11 mouse cellular contexts compared by ENCODE assay signal in genomic region chr4:119125577-119126270, GRCm38 (mm10). TPM values are rescaled to one million over a fixed set of nuclear protein-coding genes. Genes with fewer than 3 reads are reported as not detected.
A peak's percentile ranks its signal among the peaks of the same experiment; 100 is the strongest.
DNase-seq lines count a peak whose midpoint lies in the region; ATAC-seq and TF ChIP-seq lines count a peak whose summit lies in the region.
"Had no signal": no experiment of that assay in that cellular context is flagged by ENCODE, and none has a peak within 500 bp of the region (broad histone marks: within the 10 kb centered on the region; RNA-seq: fewer than 3 reads in every experiment).

No protein-coding gene starts in this region.

- peaks cover 12% of the 10 kb centered on the region; the same call in 1 of the 2 replicates for H3K79me2 ChIP-seq in liver, adult 2 months (ENCODE audit: control insufficient read depth, insufficient read depth, low read length)

- peak; percentile 58 for ATAC-seq in megakaryocyte progenitor cell, adult 5-6 weeks (replicated peaks; ENCODE audit: poor library complexity)
- ATAC-seq in midbrain, postnatal 0 days (ENCODE audit: low FRiP score): no peak

- TF ChIP-seq POLR2A in liver, adult 2 months (IDR thresholded peaks at IDR 0.05; ENCODE audit: extremely low read depth, insufficient read depth, low read length): no peak
- peak; percentile 31; the same call in 1 of the 2 replicates for TF ChIP-seq POLR2A in embryonic fibroblast, embryonic 13.5 days (IDR thresholded peaks at IDR 0.05; ENCODE audit: low read depth, low read length)

- WGBS in liver, adult 2 months: 13% methylated on average over 9 of the region's 9 CpGs
- WGBS in midbrain, postnatal 0 days: 73% methylated on average over 9 of the region's 9 CpGs

- peak; percentile 72 for DNase-seq in liver, adult 2 months (ENCODE audit: extremely low read depth, low read depth, low spot score)
- DNase-seq in liver: no peak
- peak; percentile 6 for DNase-seq in MN1 (ENCODE audit: low spot score)
- no peak for DNase-seq in cerebellum, adult 11 months
- no peak for DNase-seq in midbrain, postnatal 0 days (ENCODE audit: low spot score)
- no peak for DNase-seq in cerebellum, postnatal 4 days (ENCODE audit: low spot score in 2 of 2)
- DNase-seq: adrenal gland, adult 8-10 months; right cerebral cortex, postnatal 25 days had no signal

- no peak overlapping the region for H3K4me3 ChIP-seq in liver, adult 2 months (ENCODE audit: insufficient read depth, low read depth, low read length)
- H3K4me3 ChIP-seq in embryonic fibroblast, embryonic 13.5 days (ENCODE audit: insufficient read depth, low read length): no peak overlapping the region
- H3K4me3 ChIP-seq in midbrain, postnatal 0 days (ENCODE audit: low read depth, low read length): no peak overlapping the region
- H3K4me3 ChIP-seq: hindbrain, embryonic 12.5 days had no signal

- H3K9me3 ChIP-seq in midbrain, postnatal 0 days (ENCODE audit: low read length): no peaks in the 10 kb centered on the region
- H3K9me3 ChIP-seq: hindbrain, embryonic 12.5 days had no signal

- H3K9ac ChIP-seq in liver, adult 2 months (ENCODE audit: low read depth, low read length): peak overlapping the region; percentile 6; the same call in 1 of the 2 replicates
- H3K9ac ChIP-seq in midbrain, postnatal 0 days (replicated peaks; ENCODE audit: low read length, poor library complexity, severe bottlenecking): no peak overlapping the region
- H3K9ac ChIP-seq: hindbrain, embryonic 12.5 days had no signal

- no peak overlapping the region for H3K4me2 ChIP-seq in midbrain, postnatal 0 days (ENCODE audit: low read depth, low read length, poor library complexity, severe bottlenecking)
- H3K4me2 ChIP-seq: hindbrain, embryonic 12.5 days had no signal

- H3K4me1 ChIP-seq in liver, adult 2 months (ENCODE audit: control insufficient read depth, insufficient read depth, low read length): peaks cover 27% of the 10 kb centered on the region
- peaks cover 24% of the 10 kb centered on the region for H3K4me1 ChIP-seq in embryonic fibroblast, embryonic 13.5 days (ENCODE audit: control insufficient read depth, insufficient read depth, low read length)
- H3K4me1 ChIP-seq in midbrain, postnatal 0 days (ENCODE audit: insufficient read depth, low read length): no peaks in the 10 kb centered on the region

- H3K27me3 ChIP-seq in liver, adult 2 months (ENCODE audit: control insufficient read depth, insufficient read depth, low read length): no peaks in the 10 kb centered on the region
- no peaks in the 10 kb centered on the region for H3K27me3 ChIP-seq in midbrain, postnatal 0 days (ENCODE audit: insufficient read depth, low read length)
- H3K27me3 ChIP-seq: hindbrain, embryonic 12.5 days had no signal

- no peaks in the 10 kb centered on the region for H3K36me3 ChIP-seq in liver, adult 2 months (ENCODE audit: control insufficient read depth, insufficient read depth, low read length)
- 0 out of 2 replicates have a peak, but pooled peaks cover 5% of the 10 kb centered on the region for H3K36me3 ChIP-seq in midbrain, postnatal 0 days (ENCODE audit: insufficient read depth, low read length)

- no peak for TF ChIP-seq CTCF in liver, adult 2 months (IDR thresholded peaks at IDR 0.05; ENCODE audit: low read depth, low read length)
- no peak for TF ChIP-seq CTCF in embryonic fibroblast, embryonic 13.5 days (IDR thresholded peaks at IDR 0.05; ENCODE audit: borderline replicate concordance, insufficient read depth, low read length)
- no peak for TF ChIP-seq CTCF in midbrain, postnatal 0 days (IDR thresholded peaks at IDR 0.05)

- H3K27ac ChIP-seq in liver, adult 2 months (replicated peaks; ENCODE audit: insufficient read depth, low read depth, low read length): peak overlapping the region; percentile 46
- peak overlapping the region; percentile 74 for H3K27ac ChIP-seq in embryonic fibroblast, embryonic 13.5 days (ENCODE audit: insufficient read depth, low read length)
- H3K27ac ChIP-seq in midbrain, postnatal 0 days (ENCODE audit: low read depth, low read length): no peak overlapping the region
- H3K27ac ChIP-seq: hindbrain, embryonic 12.5 days had no signal

RNA-seq across cellular contexts. Expression of gene Slc2a1, which starts 17.2 kb away (rescaled TPM):
- 6.9 and 7.3 TPM in 2 replicates for total RNA-seq in liver, adult 2 months (2014; rRNA removed)
- 11.1 and 17.7 TPM in 2 replicates for polyA plus RNA-seq in liver, adult 2 months (2012; rRNA removed)
- polyA plus RNA-seq in embryonic fibroblast, embryonic 13.5 days (2011; ENCODE audit: insufficient read length, low read depth, missing spikeins): 92.4 and 124 TPM in 2 replicates
- 7.7 and 11.5 TPM in 2 replicates for total RNA-seq in megakaryocyte progenitor cell, adult 5-6 weeks (2015)
- 7.4 and 8.6 TPM in 2 replicates for total RNA-seq in megakaryocyte progenitor cell, adult 5-6 weeks (2017)
- total RNA-seq in midbrain, postnatal 0 days (2014; rRNA removed): 85.1 and 104 TPM in 2 replicates
- polyA plus RNA-seq in midbrain, postnatal 0 days (2015; fragmentation: Nextera tagmentation; extraction: Ambion mirVana): 43.1 and 46.4 TPM in 2 replicates

RNA-seq across cellular contexts. Expression of gene Zfp691, which starts 48.3 kb away (rescaled TPM):
- total RNA-seq in liver, adult 2 months (2014; rRNA removed): 3.7 and 4.5 TPM in 2 replicates
- 9.7 and 13.0 TPM in 2 replicates for polyA plus RNA-seq in liver, adult 2 months (2012; rRNA removed)
- polyA plus RNA-seq in embryonic fibroblast, embryonic 13.5 days (2011; ENCODE audit: insufficient read length, low read depth, missing spikeins): 4.9 and 9.0 TPM in 2 replicates
- 3.2 and 3.5 TPM in 2 replicates for total RNA-seq in megakaryocyte progenitor cell, adult 5-6 weeks (2015)
- 2.5 and 5.2 TPM in 2 replicates for total RNA-seq in megakaryocyte progenitor cell, adult 5-6 weeks (2017)
- 2.3 and 4.1 TPM in 2 replicates for total RNA-seq in midbrain, postnatal 0 days (2014; rRNA removed)
- polyA plus RNA-seq in midbrain, postnatal 0 days (2015; fragmentation: Nextera tagmentation; extraction: Ambion mirVana): 2.5 and 3.3 TPM in 2 replicates

Comparison
In these comparisons a context has a peak if more than half of its experiments do, and no peak if none do; other contexts are left out.
1. DNase-seq: peak in liver, adult 2 months (single experiment) and MN1 (single experiment); none in liver (single experiment), cerebellum, adult 11 months (single experiment), midbrain, postnatal 0 days (single experiment) and cerebellum, postnatal 4 days (0 of 2).